Mouse (Mus musculus) urinary bladder, postnatal 10 days (tissue): ENCODE data around the gene Krtap4-2.
"Not testable (repeated sequence)": the region's sequence is repeated elsewhere in the genome, so short reads cannot be mapped to it uniquely, and the experiment has no call there.

Experiments used
- DNase-seq: peaks from one replicate; pipeline ENCODE4 v3.0.0; 2022; ENCODE audit warnings: low spot score

Gene Krtap4-2

GRCm38 (mm10) chr11:99634653-99635134 is at the start of gene Krtap4-2:
Gene Krtap4-2, minus strand, starts transcription at chr11:99635084.
- DNase-seq = no peak

GRCm38 (mm10) chr11:99683481-99683880 is 48.6 kb upstream of the Krtap4-2 start:
- DNase-seq = no peak

- no peak for DNase-seq
These were observed 31.0 kb upstream of the Krtap4-2 start, which contains the start of gene Krtap4-6 for GRCm38 (mm10) chr11:99665860-99666259. Gene Krtap4-6, minus strand, starts transcription at chr11:99665960.

GRCm38 (mm10) chr11:99662802-99663201 is 27.9 kb upstream of the Krtap4-2 start:
- DNase-seq = no peak

- DNase-seq = no peak
These were observed 24.4 kb upstream of the Krtap4-2 start for GRCm38 (mm10) chr11:99659256-99659655.

- not testable (repeated sequence) for DNase-seq
These were observed 23.7 kb upstream of the Krtap4-2 start, which contains the start of gene Gm11563 for GRCm38 (mm10) chr11:99658467-99659010. Gene Gm11563, minus strand, starts transcription at chr11:99658960.

- no peak for DNase-seq
These were observed 22.2 kb upstream of the Krtap4-2 start for GRCm38 (mm10) chr11:99657051-99657450.

GRCm38 (mm10) chr11:99650136-99650535 is 15.3 kb upstream of the Krtap4-2 start, which contains the start of gene Gm11555:
Gene Gm11555, minus strand, starts transcription at chr11:99650236.
- DNase-seq = no peak

GRCm38 (mm10) chr11:99646444-99646843 is 11.6 kb upstream of the Krtap4-2 start:
- no peak for DNase-seq

- no peak for DNase-seq
These were observed 9.5 kb upstream of the Krtap4-2 start for GRCm38 (mm10) chr11:99644351-99644750.

- not testable (repeated sequence) for DNase-seq
These were observed 8.8 kb upstream of the Krtap4-2 start, which contains the start of gene Krtap4-7 for GRCm38 (mm10) chr11:99643635-99644139. Gene Krtap4-7, minus strand, starts transcription at chr11:99644089.

GRCm38 (mm10) chr11:99640926-99641325 is 6.0 kb upstream of the Krtap4-2 start:
- DNase-seq = no peak

- DNase-seq = no peak
These were observed 2.2 kb upstream of the Krtap4-2 start for GRCm38 (mm10) chr11:99637086-99637485.

GRCm38 (mm10) chr11:99633293-99633692 is 1.6 kb downstream of the Krtap4-2 start:
- no peak for DNase-seq

- no peak for DNase-seq
These were observed 4.0 kb downstream of the Krtap4-2 start for GRCm38 (mm10) chr11:99630890-99631289.

GRCm38 (mm10) chr11:99628138-99628537 is 6.7 kb downstream of the Krtap4-2 start, which contains the start of gene Krtap4-1:
Gene Krtap4-1, minus strand, starts transcription at chr11:99628238.
- no peak for DNase-seq

- DNase-seq = no peak
These were observed 14.5 kb downstream of the Krtap4-2 start, which contains the start of gene Gm11562 for GRCm38 (mm10) chr11:99620335-99620734. Gene Gm11562, minus strand, starts transcription at chr11:99620435.

GRCm38 (mm10) chr11:99614796-99615363 is 20.0 kb downstream of the Krtap4-2 start, which contains the start of gene Krtap2-4:
Gene Krtap2-4, minus strand, starts transcription at chr11:99614846.
- no peak for DNase-seq

- DNase-seq = not testable (repeated sequence)
These were observed 24.8 kb downstream of the Krtap4-2 start, which contains the start of gene Gm11937 for GRCm38 (mm10) chr11:99610089-99610488. Gene Gm11937, minus strand, starts transcription at chr11:99610189.

GRCm38 (mm10) chr11:99609126-99609525 is 25.8 kb downstream of the Krtap4-2 start:
- no peak for DNase-seq

GRCm38 (mm10) chr11:99603208-99603607 is 31.7 kb downstream of the Krtap4-2 start, which contains the start of gene Gm11938:
Gene Gm11938, minus strand, starts transcription at chr11:99603308.
- not testable (repeated sequence) for DNase-seq

GRCm38 (mm10) chr11:99597742-99598141 is 37.1 kb downstream of the Krtap4-2 start, which contains the start of gene Krtap9-3:
Gene Krtap9-3, minus strand, starts transcription at chr11:99598105.
- not testable (repeated sequence) for DNase-seq

- DNase-seq = no peak
These were observed 43.9 kb downstream of the Krtap4-2 start, which contains the start of gene Krtap1-3 for GRCm38 (mm10) chr11:99590981-99591380. Gene Krtap1-3, minus strand, starts transcription at chr11:99591339.
